Mouse (Mus musculus): ENCODE results near the gene Trim60. TPM values are rescaled to one million over a fixed set of nuclear protein-coding genes. Genes with fewer than 3 reads are reported as not detected.

Gene Trim60
- polyA plus RNA-seq, 2 experiments = 0.06 to 0.07 TPM

DNA sequence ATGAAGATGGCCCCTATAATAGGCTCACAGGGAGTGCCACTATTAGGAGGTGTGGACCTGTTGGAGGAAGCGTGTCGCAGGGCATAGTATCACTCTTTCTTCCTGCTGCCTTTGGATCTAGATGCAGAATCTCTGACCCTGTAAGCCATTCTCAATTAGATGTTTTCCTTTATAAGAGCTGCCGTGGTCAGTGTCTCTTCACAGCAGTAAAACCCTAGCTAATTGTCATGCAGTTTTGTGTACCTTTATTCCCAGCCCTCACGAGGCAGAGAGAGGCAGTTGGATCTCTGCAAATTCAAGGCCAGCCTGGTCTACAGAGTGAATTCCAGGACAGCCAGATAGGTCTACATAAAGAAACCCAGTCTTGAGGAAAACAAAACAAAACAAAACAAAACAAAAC lies 43.8 kb upstream of the Trim60 start:
- H3K27ac ChIP-seq (replicated peaks; ENCODE audit: low read depth, low read length) = no peak overlapping the region
- H3K36me3 ChIP-seq (ENCODE audit: control insufficient read depth, insufficient read depth, low read length) = no peaks in the 10 kb centered on the region
- no peak for TF ChIP-seq POLR2A (IDR thresholded peaks at IDR 0.05; ENCODE audit: borderline replicate concordance, extremely low read depth, insufficient read depth, insufficient read length)
- H3K4me3 ChIP-seq (replicated peaks; ENCODE audit: low read length) = no peak overlapping the region
- DNase-seq (ENCODE audit: low spot score) (no peak), ATAC-seq (ENCODE audit: low FRiP score, low read depth) (no peak)
- H3K4me1 ChIP-seq (ENCODE audit: control insufficient read depth, insufficient read depth, low read length) = no peaks in the 10 kb centered on the region
- H3K4me2 ChIP-seq (replicated peaks; ENCODE audit: low read depth, low read length, severe bottlenecking) = no peak overlapping the region
- WGBS = 78% methylated on average over 4 of the region's 4 CpGs
- H3K9ac ChIP-seq (ENCODE audit: low read depth, low read length, severe bottlenecking) = no peak overlapping the region
- H3K27me3 ChIP-seq (ENCODE audit: control insufficient read depth, insufficient read depth, low read length) = no peaks in the 10 kb centered on the region
- H3K9me3 ChIP-seq (ENCODE audit: control insufficient read depth, low read length) = no peaks in the 10 kb centered on the region

DNA sequence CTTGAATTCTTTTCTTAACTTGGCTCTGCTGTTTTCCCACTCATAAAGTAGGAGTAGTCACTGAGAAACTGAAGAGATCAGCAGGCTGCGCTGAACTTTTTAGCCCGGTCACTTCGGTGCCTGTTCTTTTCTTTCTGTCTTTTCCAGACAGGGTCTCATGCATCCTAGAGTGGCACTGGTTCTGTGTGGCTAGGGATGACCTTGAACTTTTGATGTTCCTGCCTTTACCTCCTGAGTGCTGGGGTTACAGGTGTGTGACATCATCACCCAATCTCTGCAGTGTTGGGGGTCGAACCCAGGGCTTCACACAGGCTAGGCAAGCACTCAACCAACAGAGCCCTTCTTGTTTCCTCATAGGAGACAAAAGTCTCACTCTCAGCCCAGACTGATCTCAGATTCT lies 38.3 kb upstream of the Trim60 start:
- WGBS = 96% methylated on average over 4 of the region's 4 CpGs

DNA sequence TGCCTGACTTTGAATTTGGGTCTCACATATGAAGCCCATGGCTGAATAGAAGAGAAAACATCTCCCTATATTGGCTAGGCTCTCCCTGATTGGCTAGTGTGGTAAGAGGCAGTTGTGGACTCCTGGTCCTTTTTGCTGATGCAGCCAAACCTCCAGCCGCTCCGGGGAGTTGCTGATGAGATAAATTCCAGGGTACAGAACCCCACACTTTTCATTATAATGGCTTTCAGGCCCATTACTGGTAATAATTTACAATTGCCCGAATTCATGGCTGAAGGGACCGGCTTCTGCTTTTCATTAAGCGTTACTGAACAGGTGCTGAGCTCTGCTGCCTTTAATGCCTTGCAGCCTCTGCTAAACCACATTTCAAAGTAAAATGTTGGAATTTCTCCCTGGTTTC lies 35.6 kb upstream of the Trim60 start:
- no peaks in the 10 kb centered on the region for H3K27me3 ChIP-seq (ENCODE audit: control insufficient read depth, insufficient read depth, low read length)
- H3K36me3 ChIP-seq (ENCODE audit: control insufficient read depth, insufficient read depth, low read length) = no peaks in the 10 kb centered on the region
- WGBS = 14% methylated on average over 5 of the region's 5 CpGs
- H3K27ac ChIP-seq (replicated peaks; ENCODE audit: low read depth, low read length) = no peak overlapping the region
- H3K9ac ChIP-seq (ENCODE audit: low read depth, low read length, severe bottlenecking) = no peak overlapping the region
- peaks cover 9% of the 10 kb centered on the region for H3K4me1 ChIP-seq (ENCODE audit: control insufficient read depth, insufficient read depth, low read length)
- no peaks in the 10 kb centered on the region for H3K9me3 ChIP-seq (ENCODE audit: control insufficient read depth, low read length)
- ATAC-seq (ENCODE audit: low FRiP score, low read depth) (peak; percentile 73), DNase-seq (ENCODE audit: low spot score) (peak; percentile 63)
- TF ChIP-seq POLR2A (IDR thresholded peaks at IDR 0.05; ENCODE audit: borderline replicate concordance, extremely low read depth, insufficient read depth, insufficient read length) = no peak
- no peak overlapping the region for H3K4me2 ChIP-seq (replicated peaks; ENCODE audit: low read depth, low read length, severe bottlenecking)
- H3K4me3 ChIP-seq (replicated peaks; ENCODE audit: low read length) = no peak overlapping the region

More for the DNA sequence above, 38.3 kb upstream of the Trim60 start:
- Histone ChIP-seq H3K9me3 (ENCODE audit: control insufficient read depth, low read length) (no peaks in the 10 kb centered on the region), H3K4me3 (replicated peaks; ENCODE audit: low read length) (no peak overlapping the region), H3K4me1 (ENCODE audit: control insufficient read depth, insufficient read depth, low read length) (peaks cover 9% of the 10 kb centered on the region), H3K27me3 (ENCODE audit: control insufficient read depth, insufficient read depth, low read length) (no peaks in the 10 kb centered on the region), H3K4me2 (replicated peaks; ENCODE audit: low read depth, low read length, severe bottlenecking) (no peak overlapping the region), H3K9ac (ENCODE audit: low read depth, low read length, severe bottlenecking) (no peak overlapping the region), H3K27ac (replicated peaks; ENCODE audit: low read depth, low read length) (no peak overlapping the region), H3K36me3 (ENCODE audit: control insufficient read depth, insufficient read depth, low read length) (no peaks in the 10 kb centered on the region)
- DNase-seq (ENCODE audit: low spot score) (no peak), ATAC-seq (ENCODE audit: low FRiP score, low read depth) (no peak)
- no peak for TF ChIP-seq POLR2A (IDR thresholded peaks at IDR 0.05; ENCODE audit: borderline replicate concordance, extremely low read depth, insufficient read depth, insufficient read length)

DNA sequence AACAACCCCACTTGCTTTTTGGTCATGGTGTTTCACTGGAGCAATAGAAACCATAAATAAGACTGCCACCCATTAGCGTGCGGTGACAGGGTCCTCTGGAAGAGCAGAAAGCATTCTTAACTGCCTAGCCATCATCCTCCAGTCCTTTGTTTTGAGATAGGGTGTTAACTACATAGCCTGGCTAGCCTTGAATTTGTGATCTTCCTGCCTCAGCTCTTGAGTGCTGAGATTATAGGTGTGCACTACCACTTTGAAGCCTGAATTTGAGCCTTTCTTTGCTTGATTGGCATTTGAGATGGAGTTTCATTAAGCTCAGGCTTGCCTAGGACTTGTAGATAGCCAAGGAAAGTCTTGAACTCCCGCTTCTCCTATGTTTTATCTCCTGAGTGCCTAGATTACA lies 35.2 kb upstream of the Trim60 start:
- no peak overlapping the region for H3K4me3 ChIP-seq (replicated peaks; ENCODE audit: low read length)
- DNase-seq (ENCODE audit: low spot score) (no peak), ATAC-seq (ENCODE audit: low FRiP score, low read depth) (no peak)
- no peak overlapping the region for H3K27ac ChIP-seq (replicated peaks; ENCODE audit: low read depth, low read length)
- peaks cover 9% of the 10 kb centered on the region for H3K4me1 ChIP-seq (ENCODE audit: control insufficient read depth, insufficient read depth, low read length)
- 44% methylated on average over 3 of the region's 3 CpGs for WGBS
- H3K27me3 ChIP-seq (ENCODE audit: control insufficient read depth, insufficient read depth, low read length) = no peaks in the 10 kb centered on the region
- H3K9ac ChIP-seq (ENCODE audit: low read depth, low read length, severe bottlenecking) = no peak overlapping the region
- H3K9me3 ChIP-seq (ENCODE audit: control insufficient read depth, low read length) = no peaks in the 10 kb centered on the region
- TF ChIP-seq POLR2A (IDR thresholded peaks at IDR 0.05; ENCODE audit: borderline replicate concordance, extremely low read depth, insufficient read depth, insufficient read length) = no peak
- no peaks in the 10 kb centered on the region for H3K36me3 ChIP-seq (ENCODE audit: control insufficient read depth, insufficient read depth, low read length)
- no peak overlapping the region for H3K4me2 ChIP-seq (replicated peaks; ENCODE audit: low read depth, low read length, severe bottlenecking)

DNA sequence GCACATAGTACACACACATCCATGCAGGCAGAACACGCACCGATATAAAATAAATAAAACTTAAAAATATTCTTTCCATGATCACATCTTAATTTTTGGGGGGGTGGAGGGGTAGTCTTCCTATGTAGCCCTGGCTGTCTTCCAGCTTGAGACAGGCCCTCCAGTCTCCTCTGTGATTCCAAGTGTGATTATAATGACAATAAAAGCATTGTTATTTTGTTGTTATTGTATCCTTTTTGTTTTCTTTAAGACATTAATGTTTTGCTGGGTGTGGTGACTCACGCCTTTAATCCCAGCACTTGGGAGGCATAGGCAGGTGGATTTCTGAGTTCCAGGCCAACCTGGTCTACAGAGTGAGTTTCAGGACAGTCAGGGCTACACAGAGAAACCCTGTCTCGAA lies 29.4 kb upstream of the Trim60 start:
- Histone ChIP-seq H3K27me3 (ENCODE audit: control insufficient read depth, insufficient read depth, low read length) (no peaks in the 10 kb centered on the region), H3K27ac (replicated peaks; ENCODE audit: low read depth, low read length) (no peak overlapping the region), H3K9ac (ENCODE audit: low read depth, low read length, severe bottlenecking) (no peak overlapping the region), H3K4me2 (replicated peaks; ENCODE audit: low read depth, low read length, severe bottlenecking) (no peak overlapping the region), H3K36me3 (ENCODE audit: control insufficient read depth, insufficient read depth, low read length) (no peaks in the 10 kb centered on the region), H3K4me3 (replicated peaks; ENCODE audit: low read length) (no peak overlapping the region), H3K4me1 (ENCODE audit: control insufficient read depth, insufficient read depth, low read length) (no peaks in the 10 kb centered on the region), H3K9me3 (ENCODE audit: control insufficient read depth, low read length) (no peaks in the 10 kb centered on the region)
- WGBS = 83% methylated on average over 4 of the region's 4 CpGs
- ATAC-seq (ENCODE audit: low FRiP score, low read depth) (no peak), DNase-seq (ENCODE audit: low spot score) (no peak)
- TF ChIP-seq POLR2A (IDR thresholded peaks at IDR 0.05; ENCODE audit: borderline replicate concordance, extremely low read depth, insufficient read depth, insufficient read length) = no peak

DNA sequence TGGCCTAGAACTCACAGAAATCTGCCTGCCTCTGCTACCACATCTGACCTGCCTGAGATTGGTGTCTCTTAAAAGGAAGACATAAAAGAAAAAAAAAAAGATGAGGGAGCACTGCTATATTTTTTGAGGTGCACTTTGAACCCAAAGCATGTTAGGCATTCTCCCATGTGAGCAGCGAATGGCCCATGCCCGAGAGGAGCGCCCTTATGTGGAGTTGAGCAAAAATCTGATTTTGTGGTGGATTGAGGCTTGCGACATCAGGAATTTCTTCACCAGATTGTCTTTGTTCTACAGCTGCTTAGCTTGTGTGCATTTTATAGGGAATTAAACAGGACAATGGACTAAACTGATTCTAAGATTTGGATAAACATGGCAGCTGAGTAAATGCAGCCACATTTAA lies 28.8 kb upstream of the Trim60 start:
- DNase-seq (ENCODE audit: low spot score) = no peak
- TF ChIP-seq POLR2A (IDR thresholded peaks at IDR 0.05; ENCODE audit: borderline replicate concordance, extremely low read depth, insufficient read depth, insufficient read length) = no peak
- Histone ChIP-seq H3K27ac (replicated peaks; ENCODE audit: low read depth, low read length) (no peak overlapping the region), H3K4me3 (replicated peaks; ENCODE audit: low read length) (no peak overlapping the region), H3K9ac (ENCODE audit: low read depth, low read length, severe bottlenecking) (no peak overlapping the region), H3K36me3 (ENCODE audit: control insufficient read depth, insufficient read depth, low read length) (no peaks in the 10 kb centered on the region), H3K4me1 (ENCODE audit: control insufficient read depth, insufficient read depth, low read length) (no peaks in the 10 kb centered on the region), H3K27me3 (ENCODE audit: control insufficient read depth, insufficient read depth, low read length) (no peaks in the 10 kb centered on the region), H3K9me3 (ENCODE audit: control insufficient read depth, low read length) (no peaks in the 10 kb centered on the region), H3K4me2 (replicated peaks; ENCODE audit: low read depth, low read length, severe bottlenecking) (no peak overlapping the region)
- 87% methylated on average over 4 of the region's 4 CpGs for WGBS
- no peak for ATAC-seq (ENCODE audit: low FRiP score, low read depth)

Data from limb, embryonic 14.5 days (tissue).